Mouse (Mus musculus) kidney, embryonic 15.5 days (tissue): ENCODE data around the gene Fam167b. TPM values are rescaled to one million over a fixed set of nuclear protein-coding genes. Genes with fewer than 3 reads are reported as not detected.

Experiments used
- ATAC-seq: fragments of 200-750 bp; cut with Nextera tagmentation; replicated peaks from 2 replicates; pipeline ENCODE4 v1.8.0; 2017; ENCODE audit warnings: moderate TSS enrichment; ENCODE audit not compliant: low FRiP score
- H3K27ac ChIP-seq: fragments of 300-500 bp; sonication (generic); 2 replicates; pipeline ENCODE4 v1.5.1; 2015; ENCODE audit warnings: mild to moderate bottlenecking, inconsistent platforms
- H3K27me3 ChIP-seq: fragments of 300-500 bp; sonication (generic); 2 replicates; pipeline ENCODE4 v1.6.1; 2015; ENCODE audit warnings: inconsistent platforms
- H3K36me3 ChIP-seq: fragments of 300-500 bp; sonication (generic); 2 replicates; pipeline ENCODE4 v1.6.1; 2015; ENCODE audit warnings: inconsistent platforms
- H3K4me1 ChIP-seq: fragments of 300-500 bp; sonication (generic); 2 replicates; pipeline ENCODE4 v1.6.1; 2015; ENCODE audit warnings: inconsistent platforms
- H3K4me2 ChIP-seq: fragments of 300-500 bp; sonication (generic); 2 replicates; pipeline ENCODE4 v1.6.1; 2015; ENCODE audit warnings: moderate library complexity, mild to moderate bottlenecking, inconsistent platforms
- H3K4me3 ChIP-seq: fragments of 300-500 bp; sonication (generic); replicated peaks from 2 replicates; pipeline ENCODE4 v1.5.1; 2015; ENCODE audit warnings: mild to moderate bottlenecking, inconsistent platforms
- H3K9ac ChIP-seq: fragments of 300-500 bp; sonication (generic); 2 replicates; pipeline ENCODE4 v1.6.1; 2015; ENCODE audit warnings: mild to moderate bottlenecking, inconsistent platforms
- H3K9me3 ChIP-seq: fragments of 300-500 bp; sonication (generic); replicated peaks from 2 replicates; pipeline ENCODE4 v1.6.1; 2016; ENCODE audit warnings: inconsistent platforms
- WGBS: fragments of 180-500 bp; shearing (Covaris S2); methylation state at CpG from one replicate; pipeline ENCODE4 v1.1.7; 2015; ENCODE audit warnings: mixed read lengths; 5-methylcytosine and 5-hydroxymethylcytosine counted together
- polyA plus RNA-seq: library from polyadenylated mRNA; unstranded; fragments of >200 nt; fragmentation: Nextera tagmentation; extraction: Ambion mirVana; gene quantifications from 2 replicates; pipeline ENCODE4 v1.2.1, GENCODE M21; 2015

Gene Fam167b
- polyA plus RNA-seq, 1 experiment from 2014 or later: 29.1 TPM

DNA sequence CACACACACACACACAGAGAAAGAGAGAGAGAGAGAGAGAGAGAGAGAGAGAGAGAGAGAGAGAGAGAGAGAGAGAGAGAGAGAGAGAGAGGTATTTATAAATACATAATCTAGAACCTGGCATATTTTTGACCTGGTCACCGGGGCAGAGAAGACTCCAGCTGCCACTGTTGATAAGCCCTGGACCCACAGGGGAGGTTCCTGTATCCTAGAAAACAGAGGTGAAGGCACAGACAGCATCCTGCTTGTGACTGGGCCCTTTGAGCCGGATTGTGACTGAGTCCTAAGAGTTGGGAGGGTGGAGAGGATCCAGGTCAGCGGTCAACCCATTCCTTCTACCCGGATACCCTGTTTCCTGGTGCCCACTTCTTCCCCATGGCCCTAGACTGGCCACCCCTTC is 10.5 kb upstream of the Fam167b start:
- WGBS: 81% methylated on average over 4 of the region's 4 CpGs

GRCm38 (mm10) chr4:129586943-129587342 is 8.6 kb upstream of the Fam167b start:
- no peak for ATAC-seq
- Histone ChIP-seq H3K4me1 (peaks cover 19% of the 10 kb centered on the region), H3K9me3 (no peaks in the 10 kb centered on the region), H3K4me2 (no peak overlapping the region), H3K9ac (no peak overlapping the region), H3K4me3 (no peak overlapping the region), H3K27ac (peak overlapping the region; percentile 75), H3K27me3 (no peaks in the 10 kb centered on the region), H3K36me3 (peaks cover 22% of the 10 kb centered on the region)
- WGBS: 39% methylated on average over 1 of the region's 1 CpGs

More for the DNA sequence above, 10.5 kb upstream of the Fam167b start:
- H3K4me1 ChIP-seq: peaks cover 19% of the 10 kb centered on the region
- H3K27me3 ChIP-seq: no peaks in the 10 kb centered on the region
- H3K9ac ChIP-seq: no peak overlapping the region
- peaks cover 40% of the 10 kb centered on the region for H3K36me3 ChIP-seq
- no peak overlapping the region for H3K4me3 ChIP-seq
- no peak for ATAC-seq
- no peak overlapping the region for H3K27ac ChIP-seq
- no peak overlapping the region for H3K4me2 ChIP-seq
- H3K9me3 ChIP-seq: no peaks in the 10 kb centered on the region

DNA sequence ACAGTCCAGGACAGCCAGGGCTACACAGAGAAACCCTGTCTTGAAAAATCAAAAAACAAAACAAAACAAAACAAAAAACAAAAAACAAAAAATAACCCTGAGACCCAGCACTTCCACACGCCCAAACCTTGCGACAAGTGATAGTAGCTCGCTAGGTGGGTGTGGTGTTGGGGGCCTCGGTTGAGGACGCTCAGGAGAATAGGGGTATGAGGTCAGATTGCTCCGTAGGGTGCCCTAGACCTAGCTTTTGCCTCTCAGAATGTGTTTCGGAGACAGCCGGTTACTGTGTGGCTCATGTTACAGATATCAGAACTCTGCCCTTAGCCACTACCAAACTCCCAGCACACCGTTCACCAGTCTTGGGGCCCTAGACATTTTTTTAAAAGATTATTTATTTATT is 7.4 kb upstream of the Fam167b start:
- no peak overlapping the region for H3K9ac ChIP-seq

DNA sequence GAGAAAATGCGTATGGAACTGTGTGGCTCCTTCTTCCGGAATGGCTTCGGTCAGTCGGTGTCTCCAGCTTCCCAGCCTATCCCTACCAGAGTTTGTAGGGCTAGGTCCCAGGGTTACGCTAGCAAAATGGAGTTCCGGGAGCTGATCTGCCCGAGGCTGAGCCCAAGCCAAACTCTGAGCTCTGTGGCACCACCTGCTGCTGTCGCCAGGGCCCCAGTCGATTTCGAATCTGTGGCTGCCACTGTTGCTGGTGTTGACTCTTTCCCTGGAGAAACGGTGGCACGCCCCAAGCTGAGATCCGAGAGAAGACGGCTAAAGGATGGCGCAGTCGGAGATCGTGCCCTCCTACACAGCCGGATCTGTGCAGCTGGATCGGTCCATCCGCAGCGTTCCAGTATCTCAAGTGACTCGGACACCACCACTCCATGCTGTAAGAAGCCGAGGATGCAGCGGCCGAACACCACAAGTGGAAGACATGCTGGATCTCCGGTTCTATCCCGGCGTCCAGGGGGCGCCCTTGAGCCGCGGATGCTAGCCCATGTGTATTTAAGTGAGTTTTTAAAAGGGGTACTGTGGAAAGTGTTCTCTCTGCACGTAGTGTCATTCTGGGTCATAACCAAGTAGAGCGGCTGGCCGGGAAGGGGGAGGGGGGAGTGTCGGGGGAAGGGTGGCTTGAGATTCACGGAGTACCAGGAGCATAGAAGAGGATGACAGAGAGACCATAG is 6.7 kb upstream of the Fam167b start:
- Histone ChIP-seq H3K36me3 (peaks cover 3% of the 10 kb centered on the region), H3K4me3 (peak overlapping the region; percentile 49), H3K4me2 (peak overlapping the region; percentile 72), H3K4me1 (peaks cover 24% of the 10 kb centered on the region), H3K27ac (peak overlapping the region; percentile 79), H3K9me3 (no peaks in the 10 kb centered on the region), H3K27me3 (no peaks in the 10 kb centered on the region), H3K9ac (peak overlapping the region; percentile 50)
- ATAC-seq: peak; percentile 73
- WGBS: 1% methylated on average over 36 of the region's 36 CpGs

More for the DNA sequence above, 7.4 kb upstream of the Fam167b start:
- Histone ChIP-seq H3K9me3 (no peaks in the 10 kb centered on the region), H3K4me3 (peak overlapping the region; percentile 49; the same call in 1 of the 2 replicates), H3K27ac (no peak overlapping the region; the same call in 1 of the 2 replicates), H3K27me3 (no peaks in the 10 kb centered on the region), H3K4me1 (peaks cover 19% of the 10 kb centered on the region), H3K36me3 (peaks cover 10% of the 10 kb centered on the region), H3K4me2 (peak overlapping the region; percentile 72)
- 72% methylated on average over 9 of the region's 9 CpGs for WGBS
- no peak for ATAC-seq

DNA sequence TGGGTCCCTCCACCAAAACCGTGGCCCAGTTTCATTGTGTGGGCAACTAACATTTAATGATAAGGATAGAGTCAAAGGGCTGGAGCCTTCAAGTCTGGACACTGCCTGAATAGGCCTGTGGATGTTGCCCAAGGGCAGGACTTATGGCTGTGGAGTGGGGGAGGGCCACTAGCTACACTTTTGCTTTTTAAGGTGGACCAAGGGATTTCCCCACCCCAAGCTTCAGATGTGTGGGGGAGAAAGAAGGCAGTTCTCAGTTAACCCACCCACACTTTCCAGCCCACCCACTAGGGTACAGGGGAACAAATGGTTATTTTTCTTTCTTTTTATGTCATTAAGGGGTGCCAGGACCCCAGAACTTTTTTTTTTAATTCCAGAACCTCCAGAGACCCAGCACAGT is 6.0 kb upstream of the Fam167b start:
- ATAC-seq: no peak; the same call in 1 of the 2 replicates
- H3K4me3 ChIP-seq: peak overlapping the region; percentile 49

DNA sequence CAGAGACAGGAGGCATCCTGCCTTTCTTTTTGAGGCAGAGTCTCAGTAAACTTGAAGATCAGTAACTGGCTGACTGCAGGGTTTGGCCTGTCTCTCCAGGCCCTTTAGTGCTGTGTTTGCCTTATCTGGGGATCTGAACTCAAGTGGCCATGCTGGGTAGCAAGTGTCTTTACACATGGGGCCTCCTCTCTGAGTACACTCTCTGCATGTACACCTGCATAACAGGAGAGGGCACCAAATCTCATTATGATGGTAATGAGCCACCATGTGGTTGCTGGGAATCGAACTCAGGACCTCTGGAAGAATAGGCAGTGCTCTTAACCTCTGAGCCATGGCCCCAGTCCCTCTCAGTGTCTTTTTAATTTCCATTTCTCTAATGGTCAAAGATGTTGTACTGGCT is 3.9 kb upstream of the Fam167b start:
- no peaks in the 10 kb centered on the region for H3K9me3 ChIP-seq
- peaks cover 30% of the 10 kb centered on the region for H3K4me1 ChIP-seq
- no peak overlapping the region for H3K27ac ChIP-seq
- H3K4me2 ChIP-seq: no peak overlapping the region
- no peaks in the 10 kb centered on the region for H3K36me3 ChIP-seq
- no peaks in the 10 kb centered on the region for H3K27me3 ChIP-seq
- ATAC-seq: no peak
- H3K4me3 ChIP-seq: no peak overlapping the region
- no peak overlapping the region for H3K9ac ChIP-seq
- WGBS: 89% methylated on average over 1 of the region's 1 CpGs

More for the DNA sequence above, 6.0 kb upstream of the Fam167b start:
- Histone ChIP-seq H3K27ac (peak overlapping the region; percentile 79), H3K9ac (peak overlapping the region; percentile 50; the same call in 1 of the 2 replicates), H3K36me3 (no peaks in the 10 kb centered on the region), H3K4me1 (peaks cover 28% of the 10 kb centered on the region), H3K27me3 (no peaks in the 10 kb centered on the region), H3K9me3 (no peaks in the 10 kb centered on the region), H3K4me2 (peak overlapping the region; percentile 72)
- 67% methylated on average over 1 of the region's 1 CpGs for WGBS

DNA sequence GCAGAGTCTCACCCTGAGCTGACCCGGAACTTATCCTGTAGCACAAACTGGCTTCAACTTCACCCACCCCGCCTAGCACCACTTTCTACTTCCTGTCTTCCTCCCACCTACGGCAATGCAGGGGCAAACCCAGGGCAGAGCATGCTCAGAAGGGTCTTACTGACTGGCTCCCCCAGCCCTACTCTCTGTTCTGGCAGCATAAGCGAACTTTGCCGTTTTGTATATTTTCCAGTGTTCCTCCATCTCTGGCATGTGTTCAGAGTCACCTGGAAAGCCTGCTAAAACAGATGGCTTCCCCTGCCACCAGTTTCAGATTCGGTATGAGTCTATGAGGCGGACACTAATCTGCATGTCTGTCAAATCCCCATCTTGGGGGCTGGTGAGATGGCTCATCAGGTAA is 2.0 kb upstream of the Fam167b start:
- no peaks in the 10 kb centered on the region for H3K36me3 ChIP-seq
- H3K9ac ChIP-seq: no peak overlapping the region
- no peaks in the 10 kb centered on the region for H3K27me3 ChIP-seq
- H3K4me3 ChIP-seq: no peak overlapping the region
- H3K27ac ChIP-seq: peak overlapping the region; percentile 65
- no peak overlapping the region for H3K4me2 ChIP-seq
- H3K4me1 ChIP-seq: peaks cover 33% of the 10 kb centered on the region
- no peaks in the 10 kb centered on the region for H3K9me3 ChIP-seq
- ATAC-seq: no peak
- WGBS: 62% methylated on average over 7 of the region's 7 CpGs

- 84% methylated on average over 7 of the region's 7 CpGs for WGBS
- Histone ChIP-seq H3K36me3 (no peaks in the 10 kb centered on the region), H3K9ac (no peak overlapping the region), H3K27me3 (no peaks in the 10 kb centered on the region), H3K4me3 (peak overlapping the region; percentile 26), H3K4me2 (peak overlapping the region; percentile 47), H3K27ac (peak overlapping the region; percentile 74), H3K9me3 (no peaks in the 10 kb centered on the region), H3K4me1 (peaks cover 24% of the 10 kb centered on the region)
- ATAC-seq: no peak
These were observed 661 bp downstream of the Fam167b start for GRCm38 (mm10) chr4:129577688-129578087.

GRCm38 (mm10) chr4:129576863-129577491 is 1.4 kb downstream of the Fam167b start:
- ATAC-seq: no peak
- H3K27ac ChIP-seq: no peak overlapping the region
- peak overlapping the region; percentile 47 for H3K4me2 ChIP-seq
- H3K27me3 ChIP-seq: no peaks in the 10 kb centered on the region
- H3K9me3 ChIP-seq: no peaks in the 10 kb centered on the region
- peaks cover 24% of the 10 kb centered on the region for H3K4me1 ChIP-seq
- H3K4me3 ChIP-seq: peak overlapping the region; percentile 26
- no peaks in the 10 kb centered on the region for H3K36me3 ChIP-seq
- H3K9ac ChIP-seq: peak overlapping the region; percentile 2; the same call in 1 of the 2 replicates
- 31% methylated on average over 21 of the region's 21 CpGs for WGBS

- Histone ChIP-seq H3K4me3 (no peak overlapping the region), H3K27ac (peak overlapping the region; percentile 74), H3K36me3 (no peaks in the 10 kb centered on the region), H3K9me3 (no peaks in the 10 kb centered on the region), H3K9ac (no peak overlapping the region), H3K4me1 (peaks cover 21% of the 10 kb centered on the region), H3K27me3 (no peaks in the 10 kb centered on the region), H3K4me2 (peak overlapping the region; percentile 44; the same call in 1 of the 2 replicates)
- WGBS: 21% methylated on average over 7 of the region's 8 CpGs
- ATAC-seq: 0 out of 2 replicates have a peak, but pooled peaks have one; percentile 27
These were observed 3.0 kb downstream of the Fam167b start for GRCm38 (mm10) chr4:129575171-129575844.

DNA sequence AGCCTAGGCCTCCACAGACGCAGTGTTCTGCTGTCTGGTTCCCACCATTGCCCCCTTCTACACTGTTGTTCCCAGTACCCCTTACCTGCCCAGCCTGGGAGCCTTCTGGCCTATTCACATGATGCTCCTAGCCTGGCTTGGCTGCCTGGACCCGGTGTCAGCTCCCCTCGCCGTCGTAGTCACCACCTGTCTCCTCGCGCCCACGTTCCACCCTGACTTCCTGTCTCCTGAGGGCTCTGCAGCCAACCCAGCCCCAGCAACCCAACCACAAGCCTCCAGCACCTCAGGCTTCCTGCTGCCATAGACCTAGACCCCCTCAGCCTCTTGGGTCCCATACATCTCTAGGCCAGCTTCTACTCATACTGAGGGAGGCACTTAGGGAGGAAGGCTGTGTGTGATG is 4.9 kb downstream of the Fam167b start, which contains the start of gene Lck:
TSS of gene Lck (minus strand) at position 212 of the 400 bp plus-strand sequence.
- 89% methylated on average over 8 of the region's 8 CpGs for WGBS
- H3K4me2 ChIP-seq: no peak within 1 kb of the TSS
- H3K27me3 ChIP-seq: no peaks in the 10 kb centered on the region
- H3K27ac ChIP-seq: peak within 1 kb of the TSS; percentile 73
- peaks cover 15% of the 10 kb centered on the region for H3K4me1 ChIP-seq
- no peaks in the 10 kb centered on the region for H3K9me3 ChIP-seq
- H3K4me3 ChIP-seq: no peak within 1 kb of the TSS
- H3K36me3 ChIP-seq: no peaks in the 10 kb centered on the region
- no peak within 1 kb of the TSS for H3K9ac ChIP-seq
- ATAC-seq: no peak

DNA sequence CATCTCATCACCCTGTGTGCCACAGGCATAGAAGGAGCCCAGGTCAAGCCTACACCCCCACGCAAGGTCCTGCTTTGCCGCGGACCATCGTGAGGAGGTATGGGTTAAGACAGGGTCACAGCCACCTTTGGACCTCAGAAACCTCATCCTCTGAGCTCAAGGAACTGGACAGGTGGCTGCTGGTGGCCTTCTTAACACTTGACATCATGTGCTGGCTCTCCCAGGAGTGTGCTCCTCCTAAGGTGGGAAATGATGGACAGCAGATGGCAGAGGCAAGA is 5.3 kb downstream of the Fam167b start:
- Histone ChIP-seq H3K4me2 (no peak overlapping the region), H3K27me3 (no peaks in the 10 kb centered on the region), H3K9me3 (no peaks in the 10 kb centered on the region), H3K9ac (no peak overlapping the region), H3K4me1 (peaks cover 15% of the 10 kb centered on the region), H3K4me3 (no peak overlapping the region), H3K36me3 (no peaks in the 10 kb centered on the region), H3K27ac (peak overlapping the region; percentile 73)
- 79% methylated on average over 4 of the region's 4 CpGs for WGBS
- ATAC-seq: no peak
